Mouse (Mus musculus): Measurements from ENCODE around the gene Mblac1. TPM values are rescaled to one million over a fixed set of nuclear protein-coding genes. Genes with fewer than 3 reads are reported as not detected.

Mblac1 gene
- polyA plus RNA-seq, 1 experiment from 2014 or later = 8.1 TPM

DNA sequence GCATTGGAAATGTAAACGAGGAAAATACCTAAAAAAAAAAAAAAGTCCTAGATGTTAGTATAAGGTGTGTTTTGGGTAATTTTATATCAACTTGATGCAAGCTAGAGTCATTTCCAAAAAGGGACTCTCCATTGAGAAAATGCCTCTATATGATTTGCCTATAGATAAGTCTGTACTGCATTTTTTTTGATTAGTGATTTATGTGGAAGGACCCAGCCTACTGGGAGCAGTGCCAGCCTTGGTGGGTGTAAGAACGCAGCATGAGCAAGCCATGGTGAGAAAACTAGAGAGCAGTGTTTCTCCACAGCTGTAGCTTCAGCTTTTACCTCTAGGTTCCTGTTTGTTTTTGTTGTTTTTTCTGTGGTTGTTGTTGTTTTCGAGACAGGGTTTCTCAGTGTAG lies 29.2 kb downstream of the Mblac1 start:
- ATAC-seq (ENCODE audit: insufficient read depth, low FRiP score, low read depth) = no peak
- H3K4me3 ChIP-seq (replicated peaks) = no peak overlapping the region
- no peaks in the 10 kb centered on the region for H3K27me3 ChIP-seq (replicated peaks)
- H3K9ac ChIP-seq = no peak overlapping the region
- H3K9me3 ChIP-seq = no peaks in the 10 kb centered on the region
- no peaks in the 10 kb centered on the region for H3K36me3 ChIP-seq
- no peaks in the 10 kb centered on the region for H3K4me1 ChIP-seq
- WGBS = 51% methylated on average over 3 of the region's 3 CpGs
- no peak overlapping the region for H3K27ac ChIP-seq
- H3K4me2 ChIP-seq = no peak overlapping the region

DNA sequence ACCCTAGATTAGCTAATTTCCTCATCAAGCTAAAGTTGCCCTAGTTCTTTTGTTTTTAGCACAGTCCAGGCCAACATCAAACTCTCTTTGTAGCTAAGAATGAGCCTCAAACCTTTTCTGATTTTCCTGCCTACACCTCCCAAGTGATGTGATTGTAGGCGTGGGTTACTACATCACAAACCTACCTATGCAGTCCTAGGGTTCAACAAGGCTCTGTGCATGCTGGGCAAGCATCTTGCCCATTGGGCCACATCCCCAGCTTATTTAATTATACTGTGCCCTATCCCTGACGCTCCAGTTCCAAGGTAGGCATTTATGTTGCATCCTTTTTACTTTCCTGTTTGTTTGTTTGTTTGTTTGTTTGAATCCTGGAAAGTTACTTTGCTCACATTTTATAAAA lies 31.6 kb downstream of the Mblac1 start, which contains the start of gene Nxpe5:
Gene Nxpe5 (plus strand): TSS at position 199 of the 400 bp plus-strand sequence.
- no peak for ATAC-seq (ENCODE audit: insufficient read depth, low FRiP score, low read depth)
- Histone ChIP-seq H3K9me3 (no peaks in the 10 kb centered on the region), H3K27me3 (replicated peaks) (no peaks in the 10 kb centered on the region), H3K9ac (no peak within 1 kb of the TSS), H3K4me3 (replicated peaks) (no peak within 1 kb of the TSS), H3K4me1 (no peaks in the 10 kb centered on the region), H3K36me3 (no peaks in the 10 kb centered on the region), H3K27ac (no peak within 1 kb of the TSS), H3K4me2 (no peak within 1 kb of the TSS)
- 48% methylated on average over 2 of the region's 2 CpGs for whole genome bisulfite sequencing

DNA sequence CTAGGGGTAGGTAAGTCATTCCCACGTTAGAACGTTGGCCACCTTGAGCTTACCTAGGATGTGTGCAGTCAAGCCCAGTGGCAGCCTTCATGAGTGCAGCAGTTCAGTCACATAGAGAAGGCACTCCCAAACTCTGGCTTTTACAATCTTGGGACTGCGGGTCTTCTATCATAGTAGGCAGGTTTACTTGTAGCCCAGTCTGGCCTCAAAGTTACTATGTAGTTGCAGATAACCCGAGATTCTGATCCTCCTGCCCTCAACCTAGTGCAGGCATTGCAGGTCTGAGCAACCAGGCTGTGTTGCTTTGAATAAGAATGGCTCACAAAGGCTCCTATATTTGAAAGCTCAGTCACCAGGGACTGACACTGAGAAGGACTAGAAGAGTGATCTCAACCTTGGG lies 32.4 kb downstream of the Mblac1 start:
- Histone ChIP-seq H3K9ac (no peak overlapping the region), H3K27ac (no peak overlapping the region), H3K27me3 (replicated peaks) (no peaks in the 10 kb centered on the region), H3K36me3 (no peaks in the 10 kb centered on the region), H3K4me1 (no peaks in the 10 kb centered on the region), H3K4me2 (no peak overlapping the region), H3K4me3 (replicated peaks) (no peak overlapping the region), H3K9me3 (no peaks in the 10 kb centered on the region)
- 70% methylated on average over 4 of the region's 4 CpGs for WGBS
- no peak for ATAC-seq (ENCODE audit: insufficient read depth, low FRiP score, low read depth)

DNA sequence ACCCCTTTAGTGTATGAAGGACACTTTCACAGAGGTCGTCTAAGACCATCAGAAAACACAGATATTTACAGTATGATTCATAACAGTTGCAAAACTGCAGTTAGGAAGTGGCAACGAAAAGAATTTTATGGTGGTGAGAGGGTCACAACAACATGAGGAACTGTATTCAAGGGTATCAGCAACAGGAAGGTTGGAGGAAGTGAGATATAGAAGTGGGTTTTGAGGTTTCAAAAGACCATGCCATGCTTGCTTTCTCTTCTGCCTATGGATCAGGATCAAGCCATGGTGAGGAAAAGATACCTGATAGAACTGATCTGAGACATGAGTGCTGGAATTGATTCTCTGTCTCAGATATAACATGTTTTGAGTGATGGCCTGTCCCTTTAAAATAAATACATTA lies 33.3 kb downstream of the Mblac1 start:
- Histone ChIP-seq H3K4me2 (no peak overlapping the region), H3K4me1 (no peaks in the 10 kb centered on the region), H3K9ac (no peak overlapping the region), H3K27me3 (replicated peaks) (no peaks in the 10 kb centered on the region), H3K4me3 (replicated peaks) (no peak overlapping the region), H3K27ac (no peak overlapping the region), H3K9me3 (no peaks in the 10 kb centered on the region), H3K36me3 (no peaks in the 10 kb centered on the region)
- ATAC-seq (ENCODE audit: insufficient read depth, low FRiP score, low read depth) = no peak
- 59% methylated on average over 2 of the region's 2 CpGs for WGBS

DNA sequence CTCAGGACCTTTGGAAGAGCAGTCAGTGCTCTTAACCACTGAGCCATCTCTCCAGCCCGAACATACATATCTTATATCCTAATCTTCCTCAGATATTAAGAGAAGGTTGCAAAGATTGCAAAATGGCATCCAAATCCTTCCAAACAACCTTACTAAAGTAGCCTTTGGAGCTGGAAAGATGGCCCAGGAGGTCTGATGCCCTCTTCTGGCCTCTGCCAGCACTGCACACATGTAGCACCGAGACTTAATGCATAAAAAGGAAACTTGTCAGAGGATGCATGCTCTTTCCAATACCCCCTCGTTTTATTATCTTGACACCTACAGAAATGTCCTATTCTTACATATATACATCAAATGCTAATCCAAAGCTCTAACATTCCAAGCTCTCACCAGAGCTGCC lies 33.9 kb downstream of the Mblac1 start:
- no peak overlapping the region for H3K9ac ChIP-seq
- no peaks in the 10 kb centered on the region for H3K4me1 ChIP-seq
- H3K27ac ChIP-seq = no peak overlapping the region
- 55% methylated on average over 3 of the region's 3 CpGs for WGBS
- H3K27me3 ChIP-seq (replicated peaks) = no peaks in the 10 kb centered on the region
- no peak for ATAC-seq (ENCODE audit: insufficient read depth, low FRiP score, low read depth)
- no peaks in the 10 kb centered on the region for H3K9me3 ChIP-seq
- H3K36me3 ChIP-seq = no peaks in the 10 kb centered on the region
- H3K4me2 ChIP-seq = no peak overlapping the region
- H3K4me3 ChIP-seq (replicated peaks) = no peak overlapping the region

DNA sequence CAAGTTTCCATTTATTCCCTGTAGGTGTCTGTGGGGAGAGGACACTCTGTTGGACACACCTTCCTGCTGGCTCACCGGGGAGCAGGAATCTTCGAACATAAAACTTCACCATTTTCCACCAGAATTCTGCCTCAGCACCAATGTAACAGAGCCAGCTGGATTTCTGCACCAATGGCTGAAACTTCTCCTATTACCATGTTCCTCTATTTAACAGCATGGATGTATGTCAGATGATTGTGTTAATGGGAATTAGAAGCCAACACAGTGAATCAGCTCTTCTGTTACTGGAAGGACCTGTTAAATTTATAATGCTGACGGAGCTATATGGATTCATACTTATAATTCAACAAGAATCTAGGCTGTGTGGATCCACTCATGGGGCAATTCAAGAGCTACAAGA lies 35.4 kb downstream of the Mblac1 start:
- ATAC-seq (ENCODE audit: insufficient read depth, low FRiP score, low read depth) = no peak
- Histone ChIP-seq H3K36me3 (no peaks in the 10 kb centered on the region), H3K4me3 (replicated peaks) (no peak overlapping the region), H3K4me2 (no peak overlapping the region), H3K27ac (no peak overlapping the region), H3K9me3 (no peaks in the 10 kb centered on the region), H3K4me1 (no peaks in the 10 kb centered on the region), H3K27me3 (replicated peaks) (no peaks in the 10 kb centered on the region), H3K9ac (no peak overlapping the region)
- WGBS = 87% methylated on average over 3 of the region's 3 CpGs

DNA sequence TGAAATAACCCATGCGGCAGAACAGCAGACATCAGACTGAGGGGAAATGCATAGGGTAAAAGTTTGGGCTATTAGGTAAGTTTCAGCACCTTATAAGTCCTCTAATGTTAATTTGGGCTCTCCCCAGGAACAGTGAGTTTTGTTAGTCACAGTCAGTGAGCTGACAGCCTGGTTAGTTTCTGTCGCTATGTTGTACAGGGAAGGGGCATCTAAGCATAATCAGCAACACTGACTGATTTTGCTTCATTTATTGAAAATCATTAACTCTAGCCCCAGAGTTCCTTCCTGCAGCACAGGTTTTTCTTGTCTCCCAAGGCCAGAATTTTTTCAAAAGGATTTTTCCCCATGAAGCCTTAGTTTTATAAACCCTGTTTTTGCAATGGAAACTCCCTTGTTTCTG lies 39.7 kb downstream of the Mblac1 start:
- Histone ChIP-seq H3K36me3 (no peaks in the 10 kb centered on the region), H3K27ac (no peak overlapping the region), H3K4me1 (no peaks in the 10 kb centered on the region), H3K9ac (no peak overlapping the region), H3K9me3 (no peaks in the 10 kb centered on the region), H3K4me2 (no peak overlapping the region), H3K27me3 (replicated peaks) (no peaks in the 10 kb centered on the region), H3K4me3 (replicated peaks) (no peak overlapping the region)
- no peak for ATAC-seq (ENCODE audit: insufficient read depth, low FRiP score, low read depth)
- 69% methylated on average over 2 of the region's 2 CpGs for WGBS

DNA sequence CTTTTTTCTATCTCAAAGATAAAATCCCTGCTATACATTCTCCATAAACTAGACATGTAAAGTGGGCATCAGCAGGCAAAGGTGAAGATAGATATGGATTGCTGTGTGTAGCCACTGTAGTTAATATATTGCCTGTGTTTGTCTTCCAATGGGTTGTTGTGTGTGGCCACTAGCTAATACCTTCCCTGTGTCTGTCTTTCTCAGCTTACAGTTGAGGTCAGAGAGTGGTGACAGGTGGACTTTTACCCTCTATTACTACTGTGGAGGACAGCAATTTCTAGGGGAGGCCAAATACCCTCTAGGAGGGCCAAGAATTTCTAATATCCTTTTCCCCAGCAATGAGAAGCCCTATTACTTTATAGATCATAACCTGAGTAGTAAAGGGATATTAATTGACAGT lies 40.1 kb downstream of the Mblac1 start:
- no peak overlapping the region for H3K4me3 ChIP-seq (replicated peaks)
- H3K27ac ChIP-seq = no peak overlapping the region
- H3K4me1 ChIP-seq = no peaks in the 10 kb centered on the region
- H3K27me3 ChIP-seq (replicated peaks) = no peaks in the 10 kb centered on the region
- H3K36me3 ChIP-seq = no peaks in the 10 kb centered on the region
- ATAC-seq (ENCODE audit: insufficient read depth, low FRiP score, low read depth) = no peak
- H3K9ac ChIP-seq = no peak overlapping the region
- no peak overlapping the region for H3K4me2 ChIP-seq
- no peaks in the 10 kb centered on the region for H3K9me3 ChIP-seq

DNA sequence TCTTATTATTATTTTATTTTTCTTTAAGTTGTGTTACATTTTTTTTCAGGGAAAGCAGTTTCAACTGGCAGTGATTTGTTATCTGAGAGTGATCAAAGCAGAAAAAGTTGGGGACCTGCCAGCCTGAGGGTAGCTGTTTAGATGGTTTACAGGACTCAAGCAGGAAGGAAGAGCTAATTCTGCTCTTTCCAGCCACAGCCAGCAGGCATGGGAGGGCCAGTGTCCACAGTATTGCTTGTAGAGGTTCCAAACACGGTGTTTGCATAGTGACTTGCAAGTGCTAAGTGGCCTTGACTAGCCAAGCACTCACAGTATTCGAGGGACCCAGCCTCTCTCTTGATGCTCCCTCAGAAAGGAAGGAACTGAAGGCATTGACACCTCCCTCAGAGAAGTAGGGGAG lies 47.4 kb downstream of the Mblac1 start:
- ATAC-seq (ENCODE audit: insufficient read depth, low FRiP score, low read depth) = no peak
- Histone ChIP-seq H3K4me2 (no peak overlapping the region), H3K27ac (no peak overlapping the region), H3K9me3 (no peaks in the 10 kb centered on the region), H3K36me3 (no peaks in the 10 kb centered on the region), H3K9ac (no peak overlapping the region), H3K27me3 (replicated peaks) (no peaks in the 10 kb centered on the region), H3K4me3 (replicated peaks) (no peak overlapping the region), H3K4me1 (no peaks in the 10 kb centered on the region)
- 25% methylated on average over 2 of the region's 2 CpGs for WGBS

MicroRNA genes within 50 kb of the gene (microRNA counts, 519-probe panel; counts per million panel counts)
- microRNA mmu-miR-106b = 3,399 counts per million, percentile 86 among the panel's probes with 10 or more counts
- 4,110 counts per million, percentile 96 among the panel's probes with 10 or more counts for microRNA mmu-miR-25
- microRNA mmu-miR-93 = 3,346 counts per million, percentile 85 among the panel's probes with 10 or more counts

Small RNAs within 50 kb of the gene (microRNA-seq; reads per million reads assigned to microRNA genes)
- gene Mir106b (5,824 reads per million, percentile 91 among the genes with 10 or more reads in this experiment), gene Mir25 (556 reads per million, percentile 69 among the genes with 10 or more reads in this experiment), gene Mir93 (10,271 reads per million, percentile 95 among the genes with 10 or more reads in this experiment)

Other genes starting within 250 kb of the Mblac1 start
- gene Gjc3, start 231.2 kb upstream of the Mblac1 start, polyA plus RNA-seq (2015; fragmentation: Nextera tagmentation; extraction: Ambion mirVana) = 0.62 and 0.94 TPM in 2 replicates
- gene Azgp1, start 212.8 kb upstream of the Mblac1 start, polyA plus RNA-seq (2015; fragmentation: Nextera tagmentation; extraction: Ambion mirVana) = 0.43 and 0.46 TPM in 2 replicates
- gene Smok3a, start 173.1 kb upstream of the Mblac1 start, polyA plus RNA-seq (2015; fragmentation: Nextera tagmentation; extraction: Ambion mirVana) = not detected in 2 replicates
- not detected in 2 replicates for gene Smok3b, start 172.9 kb upstream of the Mblac1 start, polyA plus RNA-seq (2015; fragmentation: Nextera tagmentation; extraction: Ambion mirVana)
- gene Smok3c, start 141.1 kb upstream of the Mblac1 start, polyA plus RNA-seq (2015; fragmentation: Nextera tagmentation; extraction: Ambion mirVana) = not detected in 2 replicates
- 13.6 and 14.8 TPM in 2 replicates for gene Zkscan1, start 109.2 kb upstream of the Mblac1 start, polyA plus RNA-seq (2015; fragmentation: Nextera tagmentation; extraction: Ambion mirVana)
- gene Zscan21, start 77.4 kb upstream of the Mblac1 start, polyA plus RNA-seq (2015; fragmentation: Nextera tagmentation; extraction: Ambion mirVana) = 46.2 and 48.7 TPM in 2 replicates
- 17.5 and 18.1 TPM in 2 replicates for gene Zfp113, start 38.6 kb upstream of the Mblac1 start, polyA plus RNA-seq (2015; fragmentation: Nextera tagmentation; extraction: Ambion mirVana)
- gene Cops6, start 33.2 kb upstream of the Mblac1 start, polyA plus RNA-seq (2015; fragmentation: Nextera tagmentation; extraction: Ambion mirVana) = 270 and 287 TPM in 2 replicates
- gene Ap4m1, start 22.3 kb upstream of the Mblac1 start, polyA plus RNA-seq (2015; fragmentation: Nextera tagmentation; extraction: Ambion mirVana) = 23.4 and 23.9 TPM in 2 replicates
- gene Mcm7, start 21.9 kb upstream of the Mblac1 start, polyA plus RNA-seq (2015; fragmentation: Nextera tagmentation; extraction: Ambion mirVana) = 150 and 155 TPM in 2 replicates
- 71.3 and 73.7 TPM in 2 replicates for gene Taf6, start 6.9 kb upstream of the Mblac1 start, polyA plus RNA-seq (2015; fragmentation: Nextera tagmentation; extraction: Ambion mirVana)
- gene Cnpy4, start 6.8 kb upstream of the Mblac1 start, polyA plus RNA-seq (2015; fragmentation: Nextera tagmentation; extraction: Ambion mirVana) = 44.4 and 48.0 TPM in 2 replicates
- not detected in 2 replicates for gene Nxpe5, start 31.6 kb downstream of the Mblac1 start, polyA plus RNA-seq (2015; fragmentation: Nextera tagmentation; extraction: Ambion mirVana)
- 71.9 and 74.1 TPM in 2 replicates for gene Lamtor4, start 61.2 kb downstream of the Mblac1 start, polyA plus RNA-seq (2015; fragmentation: Nextera tagmentation; extraction: Ambion mirVana)
- gene BC037034, start 69.7 kb downstream of the Mblac1 start, polyA plus RNA-seq (2015; fragmentation: Nextera tagmentation; extraction: Ambion mirVana) = 5.5 and 6.1 TPM in 2 replicates
- 1.9 and 2.0 TPM in 2 replicates for gene Gal3st4, start 78.5 kb downstream of the Mblac1 start, polyA plus RNA-seq (2015; fragmentation: Nextera tagmentation; extraction: Ambion mirVana)
- 0.13 and 0.17 TPM in 2 replicates for gene Gm43720, start 85.6 kb downstream of the Mblac1 start, polyA plus RNA-seq (2015; fragmentation: Nextera tagmentation; extraction: Ambion mirVana)
- gene Gpc2, start 85.7 kb downstream of the Mblac1 start, polyA plus RNA-seq (2015; fragmentation: Nextera tagmentation; extraction: Ambion mirVana) = 14.3 and 19.8 TPM in 2 replicates
- 3.2 and 3.7 TPM in 2 replicates for gene Stag3, start 85.9 kb downstream of the Mblac1 start, polyA plus RNA-seq (2015; fragmentation: Nextera tagmentation; extraction: Ambion mirVana)
- 0.36 and 0.44 TPM in 2 replicates for gene Pvrig, start 147.6 kb downstream of the Mblac1 start, polyA plus RNA-seq (2015; fragmentation: Nextera tagmentation; extraction: Ambion mirVana)
- gene Zfp157, start 247.2 kb downstream of the Mblac1 start, polyA plus RNA-seq (2015; fragmentation: Nextera tagmentation; extraction: Ambion mirVana) = 30.4 and 31.3 TPM in 2 replicates